Mouse (Mus musculus): ENCODE measurements around the gene Ssbp3.

DNA sequence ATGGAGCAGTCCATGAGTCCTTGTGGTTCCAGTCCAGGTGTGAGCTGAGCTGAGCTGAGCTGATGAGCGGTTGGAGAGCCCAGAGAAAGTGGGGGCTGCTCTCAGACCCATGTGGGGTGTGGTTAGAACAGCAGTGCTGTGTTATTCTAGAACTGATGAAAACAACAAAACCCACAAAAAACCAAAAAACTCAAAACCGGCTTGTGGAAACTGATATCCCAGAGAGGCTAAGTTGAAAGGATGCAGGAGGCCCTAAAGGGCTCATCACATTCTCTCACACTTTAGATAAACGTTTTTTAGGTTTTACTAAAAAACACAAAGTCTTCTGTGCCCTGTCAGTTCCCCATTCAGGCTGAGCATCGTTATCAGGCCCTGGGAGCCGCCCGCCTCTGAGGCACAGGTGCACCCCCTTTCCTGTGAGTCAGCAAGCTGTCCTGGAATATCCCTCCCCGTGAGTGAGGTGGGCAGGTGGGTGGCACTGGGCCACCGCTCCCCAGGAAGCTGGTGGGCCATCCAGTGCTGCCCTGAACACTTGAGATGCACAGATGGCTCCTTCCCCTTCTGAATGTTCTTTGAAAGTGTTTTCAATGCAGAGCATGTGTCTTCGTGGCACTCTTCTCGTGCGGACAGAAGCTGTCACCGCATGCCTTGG is 24.6 kb downstream of the Ssbp3 start:
- peak; percentile 80 for TF ChIP-seq ZNF384 (IDR thresholded peaks at IDR 0.05; ENCODE audit: low read depth, low read length)
- 0 out of 2 replicates have a peak, but pooled peaks have one; percentile 14 for TF ChIP-seq ELF1 (IDR thresholded peaks at IDR 0.05; ENCODE audit: low read depth, low read length)

Data from MEL (cell line).